Mouse (Mus musculus) MEL (cell line): ENCODE data around the gene Atp6v1g2. TPM values are rescaled to one million over a fixed set of nuclear protein-coding genes. Genes with fewer than 3 reads are reported as not detected.

Experiments used
- DNase-seq: peaks from one replicate; pipeline ENCODE4 v3.0.0; 2011; ENCODE audit warnings: low read depth, low spot score
- H3K27ac ChIP-seq: 2 replicates; pipeline ENCODE4 v1.5.1; 2012; ENCODE audit warnings: low read depth, mild to moderate bottlenecking, control low read depth, low read length, moderate library complexity; ENCODE audit not compliant: control insufficient read depth
- H3K27me3 ChIP-seq, 2 experiments: fragments of 150-350 bp in 1 of 2; sonication (generic) in 1 of 2; 2 replicates each; pipeline ENCODE4 v1.6.1; 2012; ENCODE audit warnings: low read length in 2 of 2, mild to moderate bottlenecking in 2 of 2, improper control_type of control experiment in 1 of 2, moderate library complexity in 1 of 2; ENCODE audit not compliant: insufficient read depth in 2 of 2, control insufficient read depth in 1 of 2
- H3K36me3 ChIP-seq, 2 experiments: 2 replicates each; pipeline ENCODE4 v1.6.1; 2012 to 2014; ENCODE audit warnings: low read length in 2 of 2, improper control_type of control experiment in 1 of 2, inconsistent platforms in 1 of 2, mild to moderate bottlenecking in 1 of 2; ENCODE audit not compliant: insufficient read depth in 2 of 2, control insufficient read depth in 1 of 2
- H3K4me1 ChIP-seq, 2 experiments: fragments of 150-350 bp in 1 of 2; sonication (generic) in 1 of 2; 2 replicates each; pipeline ENCODE4 v1.6.1; 2012; ENCODE audit warnings: low read length in 2 of 2, improper control_type of control experiment in 1 of 2, mild to moderate bottlenecking in 1 of 2; ENCODE audit not compliant: insufficient read depth in 2 of 2, control insufficient read depth in 1 of 2
- H3K4me3 ChIP-seq, 2 experiments: fragments of 150-350 bp in 1 of 2; sonication (generic) in 1 of 2; 2 replicates each; pipeline ENCODE4 v1.5.1; 2012; ENCODE audit warnings: low read depth in 2 of 2, low read length in 2 of 2, mild to moderate bottlenecking in 2 of 2, moderate library complexity in 2 of 2, control low read depth in 1 of 2, improper control_type of control experiment in 1 of 2; ENCODE audit not compliant: control insufficient read depth in 1 of 2, insufficient read depth in 1 of 2
- H3K79me2 ChIP-seq: 2 replicates; pipeline ENCODE4 v1.6.1; 2012; ENCODE audit warnings: mild to moderate bottlenecking, low read length, moderate library complexity; ENCODE audit not compliant: control insufficient read depth, poor library complexity, insufficient read depth
- H3K9ac ChIP-seq: 2 replicates; pipeline ENCODE4 v1.6.1; 2012; ENCODE audit warnings: low read depth, mild to moderate bottlenecking, control low read depth, low read length, moderate library complexity; ENCODE audit not compliant: control insufficient read depth, poor library complexity, severe bottlenecking
- H3K9me3 ChIP-seq: fragments of 150-350 bp; sonication (generic); replicated peaks from 2 replicates; pipeline ENCODE4 v1.6.1; 2012; ENCODE audit warnings: mild to moderate bottlenecking, low read length, improper control_type of control experiment, moderate library complexity; ENCODE audit not compliant: insufficient read depth
- CHD2 ChIP-seq: IDR thresholded peaks from 2 replicates; pipeline ENCODE4 v1.6.1; 2011; ENCODE audit warnings: low read length, improper control_type of control experiment
- EP300 ChIP-seq, 2 experiments: IDR thresholded peaks; 2 replicates each; pipeline ENCODE4 v1.6.1; 2011; ENCODE audit warnings: improper control_type of control experiment in 2 of 2, low read length in 2 of 2, low read depth in 1 of 2, mild to moderate bottlenecking in 1 of 2
- ETS1 ChIP-seq: IDR thresholded peaks from 2 replicates; pipeline ENCODE4 v1.6.1; 2012; ENCODE audit warnings: low read depth, mild to moderate bottlenecking, inconsistent platforms, low read length, improper control_type of control experiment, moderate library complexity
- GABPA ChIP-seq: IDR thresholded peaks from 2 replicates; pipeline ENCODE4 v1.6.1; 2012; ENCODE audit warnings: low read depth, mild to moderate bottlenecking, inconsistent platforms, low read length, improper control_type of control experiment, moderate library complexity
- GATA1 ChIP-seq: IDR thresholded peaks from 2 replicates; pipeline ENCODE4 v1.6.1; 2011; ENCODE audit warnings: low read depth, low read length, improper control_type of control experiment
- MAFK ChIP-seq: IDR thresholded peaks from 2 replicates; pipeline ENCODE4 v1.6.1; 2011; ENCODE audit warnings: low read depth, mild to moderate bottlenecking, low read length, improper control_type of control experiment, borderline replicate concordance
- MAX ChIP-seq: IDR thresholded peaks from 2 replicates; pipeline ENCODE4 v1.6.1; 2011; ENCODE audit warnings: low read length, improper control_type of control experiment
- MAZ ChIP-seq: IDR thresholded peaks from 2 replicates; pipeline ENCODE4 v1.6.1; 2012; ENCODE audit warnings: low read depth, mild to moderate bottlenecking, inconsistent platforms, low read length, improper control_type of control experiment
- MEF2A ChIP-seq: IDR thresholded peaks from 2 replicates; pipeline ENCODE4 v1.6.1; 2014; ENCODE audit warnings: low read depth, mild to moderate bottlenecking, inconsistent platforms, low read length, improper control_type of control experiment; ENCODE audit not compliant: poor library complexity, insufficient replicate concordance, severe bottlenecking; ENCODE audit errors: extremely low read depth
- NELFE ChIP-seq: IDR thresholded peaks from 2 replicates; pipeline ENCODE4 v1.6.1; 2011; ENCODE audit warnings: low read depth, low read length, improper control_type of control experiment
- POLR2AphosphoS5 ChIP-seq: IDR thresholded peaks from 2 replicates; pipeline ENCODE4 v1.6.1; 2012; ENCODE audit warnings: low read depth, borderline replicate concordance, mild to moderate bottlenecking, inconsistent platforms, low read length, moderate library complexity, mixed read lengths
- RCOR1 ChIP-seq: IDR thresholded peaks from 2 replicates; pipeline ENCODE4 v1.6.1; 2012; ENCODE audit warnings: low read depth, mild to moderate bottlenecking, inconsistent platforms, low read length, improper control_type of control experiment
- SIN3A ChIP-seq: IDR thresholded peaks from 2 replicates; pipeline ENCODE4 v1.6.1; 2012; ENCODE audit warnings: low read length, improper control_type of control experiment, inconsistent platforms
- SMC3 ChIP-seq: IDR thresholded peaks from 2 replicates; pipeline ENCODE4 v1.6.1; 2011; ENCODE audit warnings: low read depth, low read length, improper control_type of control experiment
- TAL1 ChIP-seq: IDR thresholded peaks from 2 replicates; pipeline ENCODE4 v1.6.1; 2012; ENCODE audit warnings: mild to moderate bottlenecking, inconsistent platforms, low read length, moderate library complexity, mixed read lengths
- TBP ChIP-seq: IDR thresholded peaks from 2 replicates; pipeline ENCODE4 v1.8.0; 2011; ENCODE audit warnings: low read depth, low read length, improper control_type of control experiment
- USF1 ChIP-seq: IDR thresholded peaks from 2 replicates; pipeline ENCODE4 v1.6.1; 2014; ENCODE audit warnings: low read depth, mild to moderate bottlenecking, inconsistent platforms, low read length, improper control_type of control experiment, moderate library complexity
- USF2 ChIP-seq, 2 experiments: IDR thresholded peaks; 2 replicates each; pipeline ENCODE4 v1.6.1; 2011 to 2012; ENCODE audit warnings: improper control_type of control experiment in 2 of 2, low read length in 2 of 2, borderline replicate concordance in 1 of 2, inconsistent platforms in 1 of 2, low read depth in 1 of 2, mild to moderate bottlenecking in 1 of 2; ENCODE audit not compliant: insufficient read depth in 1 of 2
- ZC3H11A ChIP-seq: IDR thresholded peaks from 2 replicates; pipeline ENCODE4 v1.6.1; 2012; ENCODE audit warnings: low read depth, mild to moderate bottlenecking, inconsistent platforms, low read length, improper control_type of control experiment
- ZMIZ1 ChIP-seq: IDR thresholded peaks from 2 replicates; pipeline ENCODE4 v1.6.1; 2012; ENCODE audit warnings: low read depth, mild to moderate bottlenecking, inconsistent platforms, low read length, improper control_type of control experiment, moderate library complexity
- polyA plus RNA-seq, 2 experiments: library from polyadenylated mRNA; stranded (reverse) in 1 of 2; unstranded in 1 of 2; fragments of >175 nt in 1 of 2; fragments of >200 nt in 1 of 2; gene quantifications; 2 replicates each; pipeline versions ENCODE4 v1.2.1 to v1.2.4; 2012; ENCODE audit warnings: low replicate concordance in 2 of 2, low read depth in 1 of 2; ENCODE audit not compliant: insufficient read length in 2 of 2, insufficient read depth in 1 of 2, missing spikeins in 1 of 2
- total RNA-seq: library from RNA; depleted of rRNA; stranded (reverse); fragments of 300-350 nt; gene quantifications from 2 replicates; pipeline ENCODE4 v1.2.3, GENCODE M21; 2012; rRNA removed

The Atp6v1g2 gene
- total RNA-seq (0.46 and 0.56 TPM in 2 replicates), polyA plus RNA-seq (1 to 10 TPM in 1 of 2 experiments, not detected in 1; 4.7 TPM)

DNA sequence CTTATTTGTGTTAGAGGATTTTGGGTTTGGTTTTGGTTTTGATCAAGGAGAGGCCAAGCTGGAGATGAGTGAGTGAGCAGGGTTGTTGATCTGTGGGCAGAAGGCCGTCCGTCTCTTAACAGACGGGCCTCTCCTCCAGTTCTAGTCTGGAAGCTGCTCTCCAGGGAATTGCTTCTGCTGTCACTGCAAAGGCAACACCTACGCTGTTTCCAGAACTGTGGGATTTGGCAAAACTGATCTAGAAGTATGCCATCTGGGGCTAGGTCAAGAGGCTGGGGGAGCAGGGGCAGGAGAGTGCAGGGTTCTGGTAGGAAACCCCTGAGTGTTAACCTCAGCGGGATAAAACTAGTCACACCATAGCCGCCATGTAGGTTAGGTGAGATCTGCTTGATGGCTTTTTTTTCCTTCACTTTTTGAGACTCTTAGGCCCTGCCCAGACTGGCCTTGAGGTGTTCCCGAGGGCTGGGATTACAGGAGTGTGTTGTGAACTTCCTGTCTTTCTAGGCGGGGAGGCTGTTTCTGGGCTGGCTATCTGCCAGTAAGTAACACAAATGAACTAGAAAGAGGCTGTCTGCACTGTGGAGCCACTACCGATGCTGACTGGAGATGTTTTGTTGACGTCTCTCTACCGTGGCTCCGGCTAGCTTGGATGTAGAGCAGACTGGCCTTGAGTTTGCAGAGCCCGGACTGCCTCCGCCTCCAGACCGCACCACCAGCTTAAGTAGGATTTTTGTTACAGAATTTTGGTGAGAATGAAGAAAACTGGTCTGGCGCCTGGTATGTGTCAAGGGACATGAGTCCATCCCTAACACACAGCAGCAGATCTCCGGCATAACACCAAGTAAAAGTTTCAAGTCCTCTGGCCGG lies at the start of gene Atp6v1g2:
Atp6v1g2 (plus strand) TSS at position 547 of the 867 bp plus-strand sequence.
- peaks cover 0 to 9% of the 10 kb centered on the region in 2 experiments; a peak in 2 of 4 replicates for H3K4me1 ChIP-seq
- peak within 1 kb of the TSS; percentile 64 to 94 for H3K4me3 ChIP-seq
- H3K9me3 ChIP-seq, result no peaks in the 10 kb centered on the region
- peaks cover 6 to 13% of the 10 kb centered on the region in 2 experiments for H3K36me3 ChIP-seq
- peak; percentile 47 for DNase-seq
- H3K27ac ChIP-seq, result peak within 1 kb of the TSS; percentile 98
- TF ChIP-seq POLR2AphosphoS5, result no peak
- no peak for TF ChIP-seq TAL1
- TF ChIP-seq SIN3A, result no peak
- no peak for TF ChIP-seq MEF2A
- TF ChIP-seq TBP, result no peak
- no peak for TF ChIP-seq GATA1
- no peak for TF ChIP-seq ZMIZ1
- no peak for TF ChIP-seq ZC3H11A
- TF ChIP-seq SMC3, result no peak
- no peak for TF ChIP-seq GABPA
- TF ChIP-seq RCOR1, result no peak
- no peak for TF ChIP-seq CHD2
- no peak for TF ChIP-seq ETS1
- TF ChIP-seq MAX, result no peak
- TF ChIP-seq MAZ, result no peak
- TF ChIP-seq NELFE, result no peak
- TF ChIP-seq USF1, result no peak
- TF ChIP-seq EP300 (IDR thresholded peaks at IDR 0.05; ENCODE audit: low read depth in 1 of 2, low read length in 2 of 2), result no peak
- TF ChIP-seq USF2 (IDR thresholded peaks at IDR 0.05; ENCODE audit: borderline replicate concordance in 1 of 2, insufficient read depth in 1 of 2, low read depth in 1 of 2, low read length in 2 of 2), result no peak
- no peak for TF ChIP-seq MAFK
- TF ChIP-seq, all 39 proteins: peak for 0
- Histone ChIP-seq H3K27me3 (no peaks in the 10 kb centered on the region), H3K79me2 (peaks cover 26% of the 10 kb centered on the region), H3K9ac (peak within 1 kb of the TSS; percentile 94)
